Mouse (Mus musculus) embryonic facial prominence, embryonic 11.5 days (tissue): Measurements from ENCODE around the gene Def6. TPM values are rescaled to one million over a fixed set of nuclear protein-coding genes. Genes with fewer than 3 reads are reported as not detected.

ENCODE experiments used
- ATAC-seq: fragments of 200-750 bp; cut with Nextera tagmentation; replicated peaks from 2 replicates; pipeline ENCODE4 v1.8.0; 2017; ENCODE audit warnings: low read depth; ENCODE audit not compliant: insufficient number of reproducible peaks, low FRiP score, low TSS enrichment
- DNase-seq: peaks from one replicate; pipeline ENCODE4 v3.0.0-alpha.2; 2015; ENCODE audit warnings: low spot score
- H3K27ac ChIP-seq: fragments of 300-500 bp; sonication (generic); replicated peaks from 2 replicates; pipeline ENCODE4 v1.5.1; 2014; ENCODE audit warnings: mild to moderate bottlenecking, low read depth, low read length, control low read depth
- H3K27me3 ChIP-seq: fragments of 300-500 bp; sonication (generic); 2 replicates; pipeline ENCODE4 v1.6.1; 2014; ENCODE audit warnings: mild to moderate bottlenecking, low read length, moderate library complexity, mixed read lengths; ENCODE audit not compliant: control insufficient read depth, insufficient read depth
- H3K36me3 ChIP-seq: fragments of 300-500 bp; sonication (generic); replicated peaks from 2 replicates; pipeline ENCODE4 v1.6.1; 2014; ENCODE audit warnings: low read depth, mild to moderate bottlenecking, low read length, moderate library complexity, mixed read lengths; ENCODE audit not compliant: control insufficient read depth, insufficient read depth
- H3K4me1 ChIP-seq: fragments of 300-500 bp; sonication (generic); 2 replicates; pipeline ENCODE4 v1.6.1; 2014; ENCODE audit warnings: low read length, mixed read lengths; ENCODE audit not compliant: control insufficient read depth, insufficient read depth
- H3K4me2 ChIP-seq: fragments of 300-500 bp; sonication (generic); 2 replicates; pipeline ENCODE4 v1.6.1; 2014; ENCODE audit warnings: low read depth, mild to moderate bottlenecking, control low read depth, low read length, moderate library complexity
- H3K4me3 ChIP-seq: fragments of 300-500 bp; sonication (generic); 2 replicates; pipeline ENCODE4 v1.5.1; 2014; ENCODE audit warnings: low read depth, low read length, control low read depth
- H3K9ac ChIP-seq: fragments of 300-500 bp; sonication (generic); replicated peaks from 2 replicates; pipeline ENCODE4 v1.6.1; 2014; ENCODE audit warnings: mild to moderate bottlenecking, control low read depth, low read length
- H3K9me3 ChIP-seq: fragments of 300-500 bp; sonication (generic); replicated peaks from 2 replicates; pipeline ENCODE4 v1.6.1; 2016; ENCODE audit warnings: mild to moderate bottlenecking, low read length, inconsistent platforms, mixed read lengths; ENCODE audit not compliant: control insufficient read depth
- WGBS: fragments of 180-500 bp; shearing (Covaris S2); extraction: QIAGEN DNeasy Blood & Tissue Kit; methylation state at CpG from one replicate; pipeline ENCODE4 v1.1.7; 2014; 5-methylcytosine and 5-hydroxymethylcytosine counted together
- polyA plus RNA-seq: library from polyadenylated mRNA; unstranded; fragments of >200 nt; fragmentation: Nextera tagmentation; extraction: Ambion mirVana; gene quantifications from 2 replicates; pipeline ENCODE4 v1.2.1, GENCODE M21; 2014

The Def6 gene
- polyA plus RNA-seq, 1 experiment from 2014 or later = 3.0 TPM

DNA sequence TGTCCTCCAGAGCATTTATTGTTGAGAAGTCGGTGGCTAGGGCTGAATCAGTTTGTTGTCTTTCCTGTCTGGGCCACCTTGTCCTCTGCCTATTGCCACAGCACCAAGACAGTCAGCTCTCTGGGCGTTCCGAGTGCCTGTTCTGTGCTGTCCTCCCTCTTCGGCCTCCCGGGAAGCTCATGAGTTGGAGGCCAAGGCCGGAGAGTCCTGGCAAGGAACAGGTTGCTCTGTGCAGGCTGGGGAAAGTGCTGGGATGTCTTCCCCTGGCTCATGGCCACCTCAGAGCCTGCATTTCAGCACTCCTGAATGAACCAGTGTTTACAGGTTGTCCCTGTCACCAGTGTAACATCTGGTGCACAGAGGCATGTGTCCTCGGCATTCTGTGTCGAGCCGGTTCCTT, 64.7 kb downstream of the Def6 start:
- Histone ChIP-seq H3K4me2 (no peak overlapping the region), H3K27me3 (no peaks in the 10 kb centered on the region), H3K4me1 (no peaks in the 10 kb centered on the region), H3K4me3 (no peak overlapping the region), H3K27ac (no peak overlapping the region), H3K9ac (no peak overlapping the region), H3K9me3 (no peaks in the 10 kb centered on the region), H3K36me3 (no peaks in the 10 kb centered on the region)
- ATAC-seq = no peak
- DNase-seq = no peak
- 80% methylated on average over 9 of the region's 9 CpGs for WGBS

DNA sequence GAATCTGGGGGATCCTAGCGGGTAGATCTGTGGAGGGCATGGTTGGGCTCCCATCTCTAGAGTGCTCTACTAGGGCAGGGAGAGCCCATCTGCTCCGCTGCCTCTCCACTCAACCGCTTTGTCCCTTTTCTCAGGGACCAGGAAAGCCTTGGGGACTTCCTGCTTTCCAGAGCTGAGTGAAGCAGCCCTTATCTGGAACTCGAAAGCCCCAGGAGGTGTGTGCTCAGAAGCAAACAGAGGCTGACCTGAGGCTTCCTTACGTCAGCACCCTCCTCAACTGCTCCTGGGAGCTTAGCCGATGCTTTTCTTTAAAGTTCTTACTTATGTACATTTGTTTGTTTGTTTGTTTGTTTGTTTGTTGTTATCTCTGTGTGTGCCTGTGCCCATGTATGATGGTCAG, 65.3 kb downstream of the Def6 start:
- DNase-seq = no peak
- H3K9me3 ChIP-seq = no peaks in the 10 kb centered on the region
- no peaks in the 10 kb centered on the region for H3K27me3 ChIP-seq
- H3K9ac ChIP-seq = no peak overlapping the region; the same call in 1 of the 2 replicates
- no peak overlapping the region for H3K27ac ChIP-seq
- 82% methylated on average over 6 of the region's 6 CpGs for WGBS
- H3K4me1 ChIP-seq = no peaks in the 10 kb centered on the region
- no peak overlapping the region for H3K4me3 ChIP-seq
- H3K4me2 ChIP-seq = no peak overlapping the region
- ATAC-seq = no peak
- no peaks in the 10 kb centered on the region for H3K36me3 ChIP-seq

DNA sequence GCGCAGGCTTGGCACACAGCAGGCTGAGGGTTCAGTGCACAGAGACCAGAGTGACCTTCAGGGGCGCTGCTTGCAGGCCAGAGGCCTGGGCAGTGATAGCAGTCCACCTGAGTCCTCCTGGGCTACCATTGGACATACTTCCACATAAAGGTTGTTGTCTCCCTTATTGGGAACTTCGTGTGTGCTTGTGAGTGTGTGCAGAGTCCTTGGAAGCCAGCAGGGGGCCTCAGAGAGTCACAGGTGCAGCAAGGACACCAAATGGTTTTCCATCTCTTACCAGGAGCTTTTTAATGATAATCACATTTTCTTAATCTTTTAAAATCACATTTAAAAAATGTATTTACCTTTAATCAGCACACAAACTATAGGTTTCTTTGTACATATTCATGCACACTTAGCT, 67.2 kb downstream of the Def6 start:
- Histone ChIP-seq H3K27ac (no peak overlapping the region), H3K9me3 (no peaks in the 10 kb centered on the region), H3K4me3 (no peak overlapping the region), H3K4me1 (no peaks in the 10 kb centered on the region), H3K4me2 (no peak overlapping the region), H3K36me3 (no peaks in the 10 kb centered on the region), H3K27me3 (no peaks in the 10 kb centered on the region), H3K9ac (no peak overlapping the region)
- DNase-seq (no peak), ATAC-seq (no peak)
- WGBS = 80% methylated on average over 3 of the region's 3 CpGs

DNA sequence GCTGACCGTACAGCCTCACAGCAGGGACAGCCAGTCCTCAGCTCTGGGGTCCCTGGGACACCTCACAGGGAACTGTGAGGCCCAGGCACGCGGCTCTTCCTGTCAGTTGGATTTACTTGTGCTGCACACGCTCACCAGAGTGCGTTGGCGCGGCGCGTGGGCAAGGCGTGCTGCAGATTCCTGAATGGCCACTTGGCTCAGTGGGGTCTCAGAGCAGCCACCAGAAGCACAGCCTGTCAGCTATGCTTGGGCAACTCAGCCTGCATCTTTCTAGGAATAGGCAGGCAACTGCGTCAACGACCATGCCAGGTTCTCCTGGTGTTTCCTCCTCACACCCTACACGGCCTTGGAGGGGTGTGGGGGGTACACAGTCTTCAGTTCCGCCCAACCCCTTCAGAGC, 69.6 kb downstream of the Def6 start:
- DNase-seq (no peak), ATAC-seq (no peak)
- H3K4me1 ChIP-seq = no peaks in the 10 kb centered on the region
- no peaks in the 10 kb centered on the region for H3K9me3 ChIP-seq
- H3K36me3 ChIP-seq = no peaks in the 10 kb centered on the region
- WGBS = 83% methylated on average over 14 of the region's 14 CpGs
- H3K9ac ChIP-seq = no peak overlapping the region
- H3K27ac ChIP-seq = no peak overlapping the region
- H3K4me3 ChIP-seq = no peak overlapping the region
- no peaks in the 10 kb centered on the region for H3K27me3 ChIP-seq
- H3K4me2 ChIP-seq = no peak overlapping the region

DNA sequence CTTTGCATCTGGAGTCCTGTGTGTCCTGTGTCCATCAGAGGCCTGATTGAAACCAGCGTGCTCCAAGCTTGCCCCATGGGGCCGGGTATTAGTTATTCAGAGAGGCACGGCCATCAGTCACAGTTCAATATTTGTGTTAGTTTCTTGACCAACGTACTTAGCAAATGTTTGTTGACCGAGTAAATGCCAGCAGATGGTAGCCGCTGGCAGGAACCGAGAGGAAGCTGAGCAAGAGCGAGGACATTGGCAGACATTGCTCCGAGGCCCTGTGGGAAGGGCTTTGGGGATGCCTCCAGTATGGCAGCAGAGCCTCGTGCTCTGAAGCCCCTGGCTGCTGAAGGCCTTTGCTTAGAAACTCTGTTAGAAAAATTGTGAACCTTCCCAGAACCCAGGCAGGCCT, 70.1 kb downstream of the Def6 start:
- DNase-seq (no peak), ATAC-seq (no peak)
- H3K9me3 ChIP-seq = no peaks in the 10 kb centered on the region
- no peak overlapping the region for H3K4me3 ChIP-seq
- H3K27ac ChIP-seq = no peak overlapping the region
- H3K36me3 ChIP-seq = no peaks in the 10 kb centered on the region
- no peak overlapping the region for H3K9ac ChIP-seq
- 70% methylated on average over 10 of the region's 10 CpGs for WGBS
- no peak overlapping the region for H3K4me2 ChIP-seq
- H3K27me3 ChIP-seq = no peaks in the 10 kb centered on the region
- H3K4me1 ChIP-seq = no peaks in the 10 kb centered on the region

DNA sequence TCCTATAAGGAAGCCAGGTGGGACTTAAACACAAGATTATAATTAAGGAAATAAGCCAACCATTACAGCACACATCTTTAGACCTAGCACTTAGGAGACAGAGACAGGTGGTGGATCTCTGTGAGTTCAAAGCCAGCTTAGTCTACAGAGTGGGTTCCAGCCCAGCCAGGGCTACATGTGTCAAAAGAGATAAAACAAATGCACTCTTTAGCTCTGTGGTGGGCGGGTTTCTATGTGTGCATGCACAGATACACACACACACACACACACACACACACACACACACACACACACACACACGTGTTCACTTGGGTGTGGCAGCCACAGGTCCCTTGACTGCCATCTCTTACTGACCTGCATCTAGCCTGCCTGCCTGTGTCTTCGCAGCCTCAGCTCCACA, 70.6 kb downstream of the Def6 start:
- 84% methylated on average over 3 of the region's 3 CpGs for WGBS
- H3K36me3 ChIP-seq = no peaks in the 10 kb centered on the region
- ATAC-seq = no peak

More for the DNA sequence above, 70.6 kb downstream of the Def6 start:
- Histone ChIP-seq H3K27me3 (no peaks in the 10 kb centered on the region), H3K9ac (no peak overlapping the region), H3K9me3 (no peaks in the 10 kb centered on the region), H3K27ac (no peak overlapping the region), H3K4me1 (no peaks in the 10 kb centered on the region), H3K4me2 (no peak overlapping the region), H3K4me3 (no peak overlapping the region)
- DNase-seq = no peak

Other genes with a start within 250 kb of the Def6 start
- 1.1 and 1.3 TPM in 2 replicates for gene Tcp11, start 127.1 kb upstream of the Def6 start, polyA plus RNA-seq
- 8.6 and 10.3 TPM in 2 replicates for gene Scube3, start 65.6 kb upstream of the Def6 start, polyA plus RNA-seq
- gene Zfp523, start 30.6 kb upstream of the Def6 start, polyA plus RNA-seq = 26.8 and 28.3 TPM in 2 replicates
- gene Ppard, start 24.9 kb downstream of the Def6 start, polyA plus RNA-seq = 1.9 and 2.0 TPM in 2 replicates
- 18.8 and 21.2 TPM in 2 replicates for gene Fance, start 105.7 kb downstream of the Def6 start, polyA plus RNA-seq
- 562 and 613 TPM in 2 replicates for gene Rpl10a, start 120.7 kb downstream of the Def6 start, polyA plus RNA-seq
- 8.6 and 9.0 TPM in 2 replicates for gene Tead3, start 143.0 kb downstream of the Def6 start, polyA plus RNA-seq
- 3.4 and 3.6 TPM in 2 replicates for gene Tulp1, start 157.4 kb downstream of the Def6 start, polyA plus RNA-seq